Comparison of ENCODE assay signal across 26 mouse cellular contexts in the genomic region with DNA sequence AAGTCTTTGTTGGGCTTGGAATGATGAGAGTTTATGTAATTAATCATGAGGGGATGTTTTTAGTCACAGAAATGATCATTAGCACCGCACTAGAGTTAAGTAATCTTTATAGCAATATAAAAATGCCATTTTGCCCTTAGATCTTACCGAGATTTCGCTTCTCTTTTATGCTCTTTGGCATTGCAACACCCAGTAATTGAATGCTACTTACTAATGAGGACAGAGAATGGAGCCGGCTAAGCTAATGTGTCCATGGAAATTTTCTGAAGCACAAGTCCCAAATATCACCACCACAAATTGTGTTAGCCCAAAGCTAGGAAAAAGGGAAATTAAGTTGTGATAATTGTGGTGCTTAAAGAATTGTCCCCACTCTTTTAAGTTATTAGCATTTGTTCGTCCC. TPM values are rescaled to one million over a fixed set of nuclear protein-coding genes. Genes with fewer than 3 reads are reported as not detected.
DNase-seq lines count a peak whose midpoint lies in the region; ATAC-seq and TF ChIP-seq lines count a peak whose summit lies in the region.
"Had no signal": no experiment of that assay in that cellular context is flagged by ENCODE, and none has a peak within 500 bp of the region (broad histone marks: within the 10 kb centered on the region; RNA-seq: fewer than 3 reads in every experiment).

No protein-coding gene starts in this region.

- H3K27me3 ChIP-seq in forebrain, embryonic 14.5 days (replicated peaks; ENCODE audit: control insufficient read depth, insufficient read depth, low read length), result no peaks in the 10 kb centered on the region
- no peaks in the 10 kb centered on the region for H3K27me3 ChIP-seq in forebrain, embryonic 15.5 days
- no peaks in the 10 kb centered on the region for H3K27me3 ChIP-seq in lung, embryonic 14.5 days (ENCODE audit: insufficient read depth, low read length)
- H3K27me3 ChIP-seq: embryonic facial prominence, embryonic 13.5 days; hindbrain, embryonic 12.5 days; hindbrain, embryonic 15.5 days; Patski had no signal

- peak; percentile 42 for DNase-seq in forebrain, embryonic 14.5 days (ENCODE audit: low spot score)
- peak; percentile 15 for DNase-seq in lung, embryonic 14.5 days
- DNase-seq in lung, postnatal 10 days, result no peak
- DNase-seq in retina, embryonic 14.5 days (ENCODE audit: low spot score), result peak; percentile 12
- no peak for DNase-seq in retina, postnatal 1 day
- DNase-seq: adrenal gland, postnatal 10 days; adrenal gland, postnatal 36 days; cerebellum, adult 11 months; gastrocnemius, adult 2 months; gastrocnemius, postnatal 14 days; heart, adult 11 months had no signal

- no peak overlapping the region for H3K4me3 ChIP-seq in forebrain, embryonic 14.5 days (ENCODE audit: low read depth, low read length)
- H3K4me3 ChIP-seq in forebrain, embryonic 15.5 days, result no peak overlapping the region
- H3K4me3 ChIP-seq in lung, embryonic 14.5 days (ENCODE audit: low read depth, low read length), result no peak overlapping the region
- H3K4me3 ChIP-seq: erythroblast, embryonic 14.5 days; forebrain, embryonic 12.5 days had no signal

- H3K9me3 ChIP-seq in forebrain, embryonic 14.5 days (replicated peaks; ENCODE audit: control insufficient read depth, low read length), result no peaks in the 10 kb centered on the region
- no peaks in the 10 kb centered on the region for H3K9me3 ChIP-seq in forebrain, embryonic 15.5 days
- H3K9me3 ChIP-seq in lung, embryonic 14.5 days (ENCODE audit: low read depth, low read length), result no peaks in the 10 kb centered on the region
- H3K9me3 ChIP-seq: embryonic facial prominence, embryonic 10.5 days; embryonic facial prominence, embryonic 13.5 days; forebrain, embryonic 12.5 days; hindbrain, embryonic 12.5 days; hindbrain, embryonic 15.5 days had no signal

- H3K4me2 ChIP-seq in forebrain, embryonic 14.5 days (ENCODE audit: low read length), result no peak overlapping the region
- no peak overlapping the region for H3K4me2 ChIP-seq in forebrain, embryonic 15.5 days (replicated peaks)
- peak overlapping the region; percentile 56; the same call in 1 of the 2 replicates for H3K4me2 ChIP-seq in lung, embryonic 14.5 days

- H3K36me3 ChIP-seq in forebrain, embryonic 14.5 days (ENCODE audit: control insufficient read depth, insufficient read depth, low read length), result no peaks in the 10 kb centered on the region
- no peaks in the 10 kb centered on the region for H3K36me3 ChIP-seq in forebrain, embryonic 15.5 days
- no peaks in the 10 kb centered on the region for H3K36me3 ChIP-seq in lung, embryonic 14.5 days (ENCODE audit: insufficient read depth)
- H3K36me3 ChIP-seq: embryonic facial prominence, embryonic 10.5 days; embryonic facial prominence, embryonic 13.5 days; forebrain, embryonic 12.5 days; hindbrain, embryonic 12.5 days; hindbrain, embryonic 15.5 days had no signal

- H3K4me1 ChIP-seq in forebrain, embryonic 14.5 days (ENCODE audit: control insufficient read depth, insufficient read depth, low read length), result peaks cover 6% of the 10 kb centered on the region; the same call in 1 of the 2 replicates
- peaks cover 32% of the 10 kb centered on the region for H3K4me1 ChIP-seq in forebrain, embryonic 15.5 days
- H3K4me1 ChIP-seq in lung, embryonic 14.5 days (ENCODE audit: insufficient read depth), result peaks cover 10% of the 10 kb centered on the region; the same call in 1 of the 2 replicates

- no peak overlapping the region for H3K27ac ChIP-seq in forebrain, embryonic 14.5 days (ENCODE audit: low read depth, low read length)
- H3K27ac ChIP-seq in forebrain, embryonic 15.5 days (replicated peaks), result no peak overlapping the region
- H3K27ac ChIP-seq in lung, embryonic 14.5 days (ENCODE audit: low read depth), result no peak overlapping the region
- H3K27ac ChIP-seq: embryonic facial prominence, embryonic 13.5 days; gastrocnemius, adult 2 months; hindbrain, embryonic 12.5 days; hindbrain, embryonic 15.5 days had no signal

- no peak overlapping the region for H3K9ac ChIP-seq in forebrain, embryonic 14.5 days (ENCODE audit: low read length)
- no peak overlapping the region for H3K9ac ChIP-seq in forebrain, embryonic 15.5 days (replicated peaks)
- H3K9ac ChIP-seq in lung, embryonic 14.5 days, result no peak overlapping the region
- H3K9ac ChIP-seq: embryonic facial prominence, embryonic 13.5 days; forebrain, embryonic 12.5 days; forebrain, postnatal 0 days; hindbrain, embryonic 12.5 days had no signal

- ATAC-seq in forebrain, embryonic 14.5 days, result no peak
- ATAC-seq in forebrain, embryonic 15.5 days (replicated peaks), result no peak
- no peak for ATAC-seq in lung, embryonic 14.5 days (ENCODE audit: insufficient read depth)
- ATAC-seq: Patski had no signal

- 22% methylated on average over 5 of the region's 5 CpGs for WGBS in forebrain, embryonic 14.5 days
- WGBS in forebrain, embryonic 15.5 days, result 29% methylated on average over 5 of the region's 5 CpGs
- WGBS in lung, embryonic 14.5 days, result 67% methylated on average over 5 of the region's 5 CpGs

- no peak for TF ChIP-seq CTCF in lung, embryonic 14.5 days (IDR thresholded peaks at IDR 0.05; ENCODE audit: low read depth)

RNA-seq across cellular contexts. Expression of a gene that starts 34.9 kb away (rescaled TPM):
- not detected in 2 replicates for polyA plus RNA-seq in forebrain, embryonic 14.5 days (2014; fragmentation: Nextera tagmentation; extraction: Ambion mirVana)
- not detected in 2 replicates for polyA plus RNA-seq in forebrain, embryonic 15.5 days (2015; fragmentation: Nextera tagmentation; extraction: Ambion mirVana)
- not detected in 2 replicates for polyA plus RNA-seq in lung, embryonic 14.5 days (2014; fragmentation: Nextera tagmentation; extraction: Ambion mirVana)
- polyA plus RNA-seq: cerebellum, adult 2 months; cortical plate, adult 2 months; embryonic facial prominence, embryonic 10.5 days; embryonic facial prominence, embryonic 13.5 days; erythroblast, embryonic 14.5 days; forebrain, embryonic 12.5 days; forebrain, postnatal 0 days; frontal cortex, adult 2 months; heart, embryonic 11.5 days; heart, embryonic 14.5 days; heart, postnatal 0 days; hindbrain, embryonic 12.5 days; hindbrain, embryonic 15.5 days; Patski had no signal

Comparison
In these comparisons a context has a peak if more than half of its experiments do, and no peak if none do; other contexts are left out.
1. DNase-seq: peak in forebrain, embryonic 14.5 days (single experiment), lung, embryonic 14.5 days (single experiment) and retina, embryonic 14.5 days (single experiment); none in lung, postnatal 10 days (single experiment) and retina, postnatal 1 day (single experiment).